Mouse (Mus musculus) kidney, postnatal 14 days (tissue): ENCODE measurements around the gene Fmo5.
A peak's percentile ranks its signal among the peaks of the same experiment; 100 is the strongest.

ENCODE experiments used
- DNase-seq: peaks from one replicate; pipeline ENCODE4 v3.0.0; 2022; ENCODE audit warnings: mixed read lengths

Fmo5 gene

DNA sequence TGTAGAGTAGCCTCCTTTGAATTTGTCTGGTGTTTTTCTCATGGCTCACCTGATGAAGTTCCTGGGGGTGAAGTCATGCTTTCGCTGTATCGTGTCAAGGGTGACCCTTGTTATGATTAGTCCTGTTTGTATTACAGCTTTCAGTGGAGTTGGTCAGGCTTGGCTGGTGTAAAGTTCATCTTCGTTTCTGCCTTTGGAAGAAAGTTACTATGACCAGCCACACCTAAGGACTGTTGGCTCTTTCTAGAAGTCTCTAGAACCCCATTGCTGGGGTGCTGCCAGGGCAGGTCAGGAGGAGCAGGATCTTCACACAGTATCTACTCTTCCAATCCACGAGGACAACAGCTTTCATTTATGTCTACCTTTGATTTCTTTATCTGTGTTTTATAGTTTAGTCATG is 4.9 kb downstream of the Fmo5 start:
- DNase-seq, result no peak

- DNase-seq, result no peak
These were observed 5.7 kb downstream of the Fmo5 start for GRCm38 (mm10) chr3:97634288-97634761.

DNA sequence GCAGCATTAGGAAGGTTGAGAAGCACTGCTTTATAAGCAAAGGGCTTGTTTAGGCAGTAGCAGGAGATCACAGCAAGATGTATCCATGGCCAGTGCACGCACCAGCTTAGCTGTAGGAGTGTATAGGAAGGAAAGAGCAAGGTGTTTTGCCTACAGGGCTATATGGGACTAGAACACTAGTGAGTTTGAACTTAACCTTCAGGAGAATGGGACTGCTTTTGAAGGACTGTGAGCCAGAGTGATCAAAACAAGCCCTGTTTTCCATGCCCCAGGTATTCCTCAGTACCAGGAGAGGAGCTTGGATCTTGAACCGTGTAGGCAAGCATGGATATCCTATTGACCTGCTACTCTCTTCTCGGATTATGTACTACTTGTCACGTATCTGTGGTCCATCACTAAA is 12.8 kb downstream of the Fmo5 start:
- no peak for DNase-seq

- no peak for DNase-seq
These were observed 13.4 kb downstream of the Fmo5 start for GRCm38 (mm10) chr3:97642001-97642400.

- no peak for DNase-seq
These were observed 19.9 kb downstream of the Fmo5 start for GRCm38 (mm10) chr3:97648518-97648917.

GRCm38 (mm10) chr3:97649022-97649421 is 20.4 kb downstream of the Fmo5 start:
- no peak for DNase-seq

GRCm38 (mm10) chr3:97649469-97649868 is 20.9 kb downstream of the Fmo5 start:
- no peak for DNase-seq

GRCm38 (mm10) chr3:97651604-97652003 is 23.0 kb downstream of the Fmo5 start:
- no peak for DNase-seq

- no peak for DNase-seq
These were observed 25.2 kb downstream of the Fmo5 start for GRCm38 (mm10) chr3:97653781-97654180.

DNA sequence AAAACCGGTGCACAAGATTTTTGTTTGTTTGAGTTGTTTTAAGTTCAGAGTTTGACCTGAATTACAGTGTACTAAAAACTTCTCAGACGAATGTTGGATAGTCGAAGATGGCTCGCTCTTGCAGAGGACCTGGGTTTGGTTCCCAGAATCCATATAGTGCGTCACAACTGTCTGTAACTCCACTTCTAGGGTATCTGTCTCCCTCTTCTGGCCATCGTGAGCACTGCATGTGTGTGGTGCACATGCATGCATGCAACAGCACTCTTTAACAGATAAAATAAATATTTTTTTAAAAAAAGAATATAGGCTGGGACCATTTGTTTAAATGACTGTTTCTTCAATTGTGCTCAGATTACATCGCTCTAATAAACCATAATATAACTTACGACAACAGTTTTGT is 26.3 kb downstream of the Fmo5 start:
- DNase-seq, result no peak

GRCm38 (mm10) chr3:97657655-97658411 is 29.2 kb downstream of the Fmo5 start, which contains the start of gene Prkab2:
Gene Prkab2, plus strand, starts transcription at chr3:97658193.
- peak; percentile 100 for DNase-seq

DNA sequence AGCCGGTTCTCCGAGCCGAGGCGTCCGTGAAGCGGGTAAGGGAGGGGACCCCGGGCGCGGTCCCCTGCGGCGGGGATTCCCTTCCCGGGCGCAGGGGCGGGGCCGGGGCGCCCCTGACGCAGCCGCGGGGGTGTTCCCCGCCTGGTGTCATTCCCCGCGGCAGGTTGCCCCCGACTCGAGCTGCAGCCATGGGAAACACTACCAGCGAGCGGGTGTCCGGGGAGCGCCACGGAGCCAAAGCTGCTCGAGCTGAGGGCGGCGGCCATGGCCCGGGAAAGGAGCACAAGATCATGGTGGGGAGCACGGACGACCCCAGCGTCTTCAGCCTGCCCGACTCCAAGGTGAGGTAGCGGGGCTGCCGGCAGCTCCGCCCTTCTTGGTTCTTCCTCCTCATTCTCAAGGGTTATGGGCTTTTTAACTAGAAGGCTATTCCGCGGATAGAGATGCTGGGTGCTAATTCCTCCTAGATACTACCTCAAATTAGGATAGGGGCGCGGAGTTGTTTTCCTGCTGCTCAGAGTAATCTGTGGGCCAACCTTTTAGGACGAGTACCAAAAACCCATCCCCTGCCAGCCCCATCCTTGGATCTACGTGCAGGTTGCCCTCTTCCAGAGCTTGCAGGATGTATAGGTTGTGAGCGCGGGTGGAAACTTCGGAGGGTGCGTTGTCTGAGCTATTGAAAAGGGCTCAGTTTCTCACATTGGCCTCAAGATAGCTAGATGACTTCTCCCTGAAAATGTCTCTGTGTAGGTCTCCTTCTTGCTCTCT is 30.0 kb downstream of the Fmo5 start:
- DNase-seq, result no peak

GRCm38 (mm10) chr3:97659746-97660145 is 31.1 kb downstream of the Fmo5 start:
- no peak for DNase-seq

DNA sequence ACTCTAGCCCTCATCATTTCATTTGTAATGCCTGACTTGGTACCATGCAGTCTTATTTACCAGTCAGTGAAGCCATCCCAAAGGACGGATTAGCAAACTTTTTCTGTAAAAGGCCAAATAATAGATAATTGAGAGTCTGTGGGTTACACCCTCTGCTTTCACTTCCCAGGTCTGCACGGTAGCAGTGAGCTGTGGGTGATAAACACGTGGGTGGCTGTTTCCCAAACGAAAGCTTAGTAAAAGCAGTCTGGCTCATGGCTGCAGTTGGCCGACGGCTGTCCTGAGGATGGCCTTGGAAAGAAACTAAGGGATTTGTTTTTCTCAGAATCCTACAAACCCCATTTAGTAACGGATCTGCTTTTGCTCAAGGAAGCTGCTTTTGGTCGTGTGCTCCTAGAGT is 32.6 kb downstream of the Fmo5 start:
- no peak for DNase-seq

GRCm38 (mm10) chr3:97665525-97665924 is 36.9 kb downstream of the Fmo5 start:
- no peak for DNase-seq

DNA sequence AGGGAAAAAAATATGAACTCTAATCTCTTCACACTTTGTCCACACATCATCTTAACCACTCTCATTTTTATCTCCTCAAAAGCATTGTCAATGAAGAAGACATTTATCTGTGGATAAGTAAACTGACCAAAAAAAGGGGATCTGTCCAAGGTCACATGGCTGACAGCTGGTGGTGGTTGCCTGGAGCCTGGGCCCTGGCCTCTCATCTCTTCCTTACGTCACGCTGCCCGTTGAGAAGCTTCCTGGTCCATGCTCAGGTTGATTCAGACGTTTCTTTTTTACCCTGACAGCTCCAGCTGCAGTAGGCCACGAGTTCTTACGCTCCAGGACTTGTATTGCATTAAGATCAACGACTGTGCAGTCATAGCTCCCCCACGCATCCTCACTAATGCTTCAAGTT is 37.5 kb downstream of the Fmo5 start:
- DNase-seq, result no peak

- DNase-seq, result peak; percentile 26
These were observed 38.6 kb downstream of the Fmo5 start for GRCm38 (mm10) chr3:97667093-97667675.

DNA sequence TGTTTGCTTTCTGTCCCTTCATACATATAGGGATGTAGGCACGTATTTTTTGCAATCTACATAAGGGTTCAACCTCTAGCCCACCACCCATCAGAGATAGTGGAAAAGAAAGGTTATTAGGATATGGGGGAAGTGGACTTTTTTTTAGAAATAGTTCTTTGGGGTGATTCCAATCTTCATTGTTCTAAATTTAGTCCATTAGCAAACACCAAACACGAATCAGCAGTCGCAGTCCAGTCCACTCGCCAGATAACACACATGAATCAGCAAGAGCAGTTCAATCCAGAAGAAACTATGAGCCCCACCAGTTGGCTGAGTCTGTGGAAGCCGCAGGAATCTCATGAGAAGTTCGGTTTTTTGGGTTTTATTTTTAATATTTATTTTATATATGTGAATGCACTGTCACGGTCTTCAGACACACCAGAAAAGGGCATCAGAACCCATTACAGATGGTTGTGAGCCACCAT is 46.1 kb downstream of the Fmo5 start, which contains the start of gene Gm17651:
TSS of gene Gm17651 (minus strand) at position 51 of the 467 bp plus-strand sequence.
- no peak for DNase-seq

DNA sequence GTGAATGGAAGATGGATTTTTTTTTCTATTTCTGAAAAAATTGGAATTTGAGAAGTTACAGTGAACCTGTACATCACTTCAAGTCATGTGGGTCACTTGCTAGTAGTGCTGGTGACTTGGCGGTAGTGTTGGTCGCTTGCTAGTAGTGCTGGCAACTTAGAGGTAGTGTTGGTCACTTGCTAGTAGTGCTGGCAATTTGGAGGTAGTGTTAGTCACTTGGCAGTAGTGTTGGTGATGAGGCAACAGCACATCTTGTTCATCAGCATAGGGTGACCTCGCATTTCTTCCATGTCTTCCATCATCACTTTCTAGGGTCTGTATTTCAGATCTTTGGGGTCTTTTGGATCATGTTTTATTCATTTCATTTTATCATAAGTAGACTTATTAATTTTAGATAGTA is 47.5 kb downstream of the Fmo5 start:
- DNase-seq, result no peak

DNA sequence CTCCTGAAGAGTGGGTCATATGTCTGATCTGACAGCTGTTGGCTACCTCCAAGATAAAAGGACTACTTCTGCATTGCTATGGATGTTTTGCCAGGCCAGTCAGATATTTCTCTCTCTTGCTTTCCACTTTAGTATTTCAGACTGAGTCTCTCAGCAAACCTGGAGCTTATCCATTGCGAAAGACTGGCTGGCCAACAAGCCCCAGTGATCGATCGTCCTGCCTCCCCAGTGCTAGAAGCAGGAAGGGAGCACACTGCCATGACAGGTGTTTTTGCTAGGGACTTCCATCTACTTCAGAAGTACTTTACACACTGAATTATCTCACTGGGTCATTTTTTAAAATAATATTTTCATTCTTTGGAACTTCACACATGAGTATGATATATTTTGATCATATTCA is 49.8 kb downstream of the Fmo5 start:
- DNase-seq, result no peak

GRCm38 (mm10) chr3:97680631-97681320 is 52.2 kb downstream of the Fmo5 start:
- peak; percentile 76 for DNase-seq

- DNase-seq, result peak; percentile 84
These were observed 52.9 kb downstream of the Fmo5 start for GRCm38 (mm10) chr3:97681321-97682158.
